Mouse (Mus musculus): ENCODE results near the gene Tap2.
A peak's percentile ranks its signal among the peaks of the same experiment; 100 is the strongest.
"Not testable (repeated sequence)": the region's sequence is repeated elsewhere in the genome, so short reads cannot be mapped to it uniquely, and the experiment has no call there.

Tap2 gene

DNA sequence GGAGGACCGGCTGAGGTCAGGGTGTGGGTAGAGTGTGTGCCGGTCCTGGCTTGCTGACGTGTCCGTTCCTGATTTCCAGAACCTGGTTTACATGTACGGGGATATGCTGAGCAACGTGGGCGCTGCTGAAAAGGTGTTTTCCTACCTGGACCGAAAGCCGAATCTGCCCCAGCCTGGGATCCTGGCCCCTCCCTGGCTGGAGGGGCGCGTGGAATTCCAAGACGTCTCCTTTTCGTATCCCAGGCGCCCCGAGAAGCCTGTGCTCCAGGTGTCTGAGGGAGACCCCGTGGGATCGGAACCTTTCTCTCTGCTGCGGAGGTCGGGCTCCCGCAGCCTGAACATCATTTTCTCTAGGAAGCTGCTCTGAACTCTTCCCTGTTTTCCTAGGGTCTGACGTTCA is 10.6 kb downstream of the Tap2 start:
- DNase-seq (ENCODE audit: low spot score in 2 of 2), result no peak

DNA sequence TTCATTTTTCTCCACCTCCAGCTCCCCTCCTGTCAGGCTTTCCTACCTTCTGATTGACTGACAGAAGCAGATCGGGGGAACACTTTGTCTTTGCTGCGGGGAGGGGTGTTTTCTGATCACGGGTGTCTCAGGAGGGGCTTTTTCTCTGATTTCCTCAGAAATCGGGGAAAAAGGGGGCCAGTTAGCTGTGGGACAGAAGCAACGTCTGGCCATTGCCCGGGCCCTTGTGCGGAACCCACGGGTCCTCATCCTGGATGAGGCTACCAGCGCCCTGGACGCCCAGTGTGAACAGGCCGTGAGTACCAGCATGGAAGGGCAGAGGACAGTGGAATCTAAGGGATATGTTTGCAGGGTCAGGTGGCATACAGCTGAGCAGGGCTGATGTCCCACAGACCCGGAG is 11.8 kb downstream of the Tap2 start:
- DNase-seq (ENCODE audit: low spot score in 2 of 2), result no peak

DNA sequence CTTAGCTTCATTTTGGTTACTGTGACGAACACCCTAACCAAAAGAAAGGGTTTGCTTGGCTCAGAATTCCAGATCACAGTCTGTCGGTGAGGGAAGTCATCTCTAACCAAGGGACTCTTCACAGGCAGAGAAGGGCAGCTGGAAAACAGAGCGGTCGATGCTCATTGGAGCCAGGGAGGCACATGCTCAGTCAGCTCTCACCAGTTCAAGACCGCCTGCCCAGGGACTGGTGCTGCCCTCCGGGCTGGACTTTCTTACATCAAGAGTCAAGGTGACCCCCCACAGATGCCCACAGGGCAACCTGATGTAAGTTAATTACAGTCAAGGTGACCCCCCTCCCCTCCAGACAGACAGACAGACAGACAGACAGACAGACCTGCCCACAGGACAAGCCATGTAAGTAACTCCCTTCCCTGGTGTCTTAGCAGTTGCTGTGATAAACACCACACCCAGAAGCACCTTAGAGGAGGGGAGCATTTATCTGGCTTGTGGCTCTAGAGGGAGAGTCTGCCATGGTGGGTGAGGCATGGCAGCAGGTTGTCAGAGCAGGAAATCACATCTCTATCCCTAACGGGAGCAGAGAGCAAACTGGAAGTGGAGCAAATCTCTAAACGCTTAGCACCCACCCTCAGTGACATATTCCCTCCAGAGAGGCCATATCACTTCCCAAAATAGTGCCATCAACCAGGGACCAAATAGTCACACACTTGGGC is 14.0 kb downstream of the Tap2 start:
- no peak for DNase-seq (ENCODE audit: low spot score in 2 of 2)

DNA sequence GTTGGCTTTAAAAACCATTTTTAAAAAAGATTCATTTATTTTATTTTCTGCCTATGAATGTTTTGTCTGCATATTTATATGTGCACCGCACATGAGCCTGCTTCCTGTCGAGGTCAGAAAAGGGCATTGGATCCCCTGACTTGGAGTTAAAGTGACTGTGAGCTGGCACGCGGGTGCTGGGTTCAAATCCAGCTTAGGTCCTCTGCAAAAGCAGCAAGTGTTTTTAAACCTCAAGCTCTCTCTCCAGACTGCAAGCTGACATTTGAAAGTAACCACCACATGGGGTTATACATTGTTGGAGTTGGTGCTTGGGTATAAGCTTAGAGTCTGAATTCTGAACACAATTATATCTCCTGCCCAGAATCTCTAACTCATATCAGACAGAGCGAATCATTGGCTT is 14.7 kb downstream of the Tap2 start:
- DNase-seq (ENCODE audit: low spot score in 2 of 2), result no peak

DNA sequence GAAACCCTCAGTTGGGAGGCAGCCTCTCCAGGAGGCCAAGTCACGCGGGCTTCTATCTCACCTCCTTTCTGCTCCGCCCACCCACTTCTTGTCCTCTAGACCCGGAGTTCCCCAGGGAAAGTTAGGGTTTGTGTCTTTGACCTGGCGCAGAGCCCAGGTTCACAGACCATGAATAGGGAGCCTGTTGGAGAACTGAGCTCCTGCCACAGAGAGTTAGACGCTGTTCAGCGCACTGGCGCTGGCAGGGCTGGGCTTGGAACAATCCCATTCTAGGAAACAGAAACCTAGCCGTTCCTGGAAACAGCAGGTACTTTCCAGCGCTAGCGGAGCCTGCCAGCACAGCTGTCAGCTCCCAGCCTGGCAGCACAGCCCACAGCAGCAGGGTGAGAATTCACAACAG is 15.3 kb downstream of the Tap2 start:
- peak in 1 of 2 experiments; percentile 71 for DNase-seq (ENCODE audit: low spot score in 2 of 2)

DNA sequence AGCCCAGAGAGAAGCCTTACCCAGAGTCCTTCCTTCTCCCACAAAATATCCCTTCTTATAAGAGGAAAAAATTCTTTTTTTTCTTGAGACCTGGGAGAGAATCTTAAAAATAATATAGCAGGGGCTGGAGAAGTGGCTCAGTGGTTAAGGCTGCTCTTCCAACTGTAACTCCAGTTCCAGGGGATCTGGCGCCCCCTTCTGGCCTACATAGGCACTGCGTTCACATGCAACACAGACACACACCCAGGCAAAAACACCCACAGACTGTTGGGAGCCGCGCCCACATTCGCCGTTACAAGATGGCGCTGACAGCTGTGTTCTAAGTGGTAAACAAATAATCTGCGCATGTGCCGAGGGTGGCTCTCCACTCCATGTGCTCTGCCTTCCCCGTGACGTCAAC is 15.8 kb downstream of the Tap2 start:
- DNase-seq (ENCODE audit: low spot score in 2 of 2), result peak in 1 of 2 experiments; percentile 44

DNA sequence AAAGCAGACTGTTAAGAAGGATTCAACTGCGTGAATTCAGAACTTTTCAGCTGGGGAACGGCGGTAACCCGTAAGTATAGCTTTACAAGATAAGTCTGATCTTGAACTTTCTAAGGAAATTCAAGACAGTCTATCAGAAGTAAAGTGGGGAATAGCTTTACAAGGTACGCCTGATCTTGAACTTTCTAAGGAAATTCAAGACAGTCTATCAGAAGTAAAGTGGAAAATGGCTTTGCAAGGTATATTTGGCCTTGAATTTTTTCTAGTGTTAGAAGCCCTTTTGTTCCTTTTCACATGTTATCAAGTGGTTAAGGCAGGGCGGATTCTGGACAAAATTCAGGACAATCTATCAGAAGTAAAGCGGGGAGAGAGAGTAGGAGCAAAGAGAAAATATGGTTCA is 16.5 kb downstream of the Tap2 start:
- not testable (repeated sequence) for DNase-seq (ENCODE audit: low spot score in 2 of 2)

DNA sequence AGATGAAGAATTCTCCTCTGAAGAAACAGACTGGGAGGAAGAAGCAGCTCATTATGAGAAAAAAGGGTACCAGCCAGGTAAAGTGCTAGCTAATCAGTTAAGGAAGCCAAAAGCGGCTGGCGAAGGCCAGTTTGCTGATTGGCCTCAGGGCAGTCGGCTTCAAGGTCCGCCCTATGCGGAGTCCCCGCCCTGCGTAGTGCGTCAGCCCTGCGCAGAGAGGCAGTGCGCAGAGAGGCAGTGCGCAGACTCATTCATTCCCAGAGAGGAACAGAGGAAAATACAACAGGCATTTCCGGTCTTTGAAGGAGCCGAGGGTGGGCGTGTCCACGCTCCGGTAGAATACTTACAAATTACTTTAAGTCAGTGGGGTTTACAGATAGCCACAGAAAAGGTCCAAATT is 17.1 kb downstream of the Tap2 start:
- not testable (repeated sequence) for DNase-seq (ENCODE audit: low spot score in 2 of 2)

DNA sequence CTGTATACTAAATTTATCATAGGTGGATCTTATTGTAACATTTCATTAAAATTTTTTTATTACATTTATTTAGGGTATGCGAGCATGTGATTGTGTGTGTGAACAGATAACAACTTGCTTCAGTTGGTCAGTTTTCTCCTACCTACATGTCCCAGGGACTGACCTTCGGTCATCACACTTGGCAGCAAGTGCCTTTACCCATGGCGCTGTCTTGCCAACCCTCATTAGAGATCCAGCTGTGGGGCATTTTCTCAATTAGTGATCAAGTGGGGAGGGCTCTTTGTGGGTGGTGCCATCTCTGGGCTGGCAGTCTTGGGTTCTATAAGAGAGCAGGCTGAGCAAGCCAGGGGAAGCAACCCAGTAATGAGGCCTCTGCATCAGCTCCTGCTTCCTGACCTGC is 21.5 kb downstream of the Tap2 start:
- no peak for DNase-seq (ENCODE audit: low spot score in 2 of 2)

DNA sequence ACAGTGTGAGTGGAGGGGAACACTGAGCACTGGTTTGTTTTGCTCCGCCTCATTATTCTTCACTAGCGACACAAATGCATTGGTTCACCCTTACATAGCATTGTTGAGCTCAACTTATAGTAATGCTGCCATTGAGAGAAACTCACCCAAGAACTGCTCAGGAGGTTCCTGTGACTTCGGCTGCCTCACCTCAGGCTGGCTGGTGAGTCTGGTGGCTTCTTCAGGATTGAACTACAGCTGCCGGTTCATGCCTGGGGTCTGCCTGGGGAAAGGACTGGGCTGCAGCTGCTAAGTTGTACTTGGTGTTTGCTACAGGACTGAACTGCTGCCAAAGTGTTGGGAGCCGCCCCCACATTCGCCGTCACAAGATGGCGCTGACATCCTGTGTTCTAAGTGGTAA is 22.1 kb downstream of the Tap2 start:
- DNase-seq (ENCODE audit: low spot score in 2 of 2), result no peak

DNA sequence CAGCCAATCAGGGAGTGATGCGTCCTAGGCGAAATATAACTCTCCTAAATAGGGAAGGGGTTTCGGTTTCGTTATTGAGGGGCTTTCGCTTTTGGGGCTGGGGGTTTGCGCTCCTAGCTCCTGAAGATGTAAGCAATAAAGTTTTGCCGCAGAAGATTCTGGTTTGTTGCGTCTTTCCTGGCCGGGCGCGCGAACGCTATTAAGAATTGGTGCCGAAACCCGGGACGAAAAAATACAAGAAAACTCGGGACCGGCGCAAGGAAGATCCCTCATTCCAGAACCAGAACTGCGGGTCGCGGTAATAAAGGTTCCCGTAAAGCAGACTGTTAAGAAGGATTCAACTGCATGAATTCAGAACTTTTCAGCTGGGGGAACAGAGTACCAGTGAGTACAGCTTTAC is 22.6 kb downstream of the Tap2 start:
- DNase-seq (ENCODE audit: low spot score in 2 of 2), result not testable (repeated sequence)

DNA sequence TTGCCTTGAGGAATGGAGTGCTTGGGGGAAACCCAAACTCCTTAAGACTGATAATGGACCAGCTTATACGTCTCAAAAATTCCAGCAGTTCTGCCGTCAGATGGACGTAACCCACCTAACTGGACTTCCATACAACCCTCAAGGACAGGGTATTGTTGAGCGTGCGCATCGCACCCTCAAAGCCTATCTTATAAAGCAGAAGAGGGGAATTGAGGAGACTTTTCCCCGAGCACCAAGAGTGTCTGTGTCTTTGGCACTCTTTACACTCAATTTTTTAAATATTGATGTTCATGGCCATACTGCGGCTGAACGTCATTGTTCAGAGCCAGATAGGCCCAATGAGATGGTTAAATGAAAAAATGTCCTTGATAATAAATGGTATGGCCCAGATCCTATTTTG is 27.6 kb downstream of the Tap2 start:
- not testable (repeated sequence) for DNase-seq (ENCODE audit: low spot score in 2 of 2)

DNA sequence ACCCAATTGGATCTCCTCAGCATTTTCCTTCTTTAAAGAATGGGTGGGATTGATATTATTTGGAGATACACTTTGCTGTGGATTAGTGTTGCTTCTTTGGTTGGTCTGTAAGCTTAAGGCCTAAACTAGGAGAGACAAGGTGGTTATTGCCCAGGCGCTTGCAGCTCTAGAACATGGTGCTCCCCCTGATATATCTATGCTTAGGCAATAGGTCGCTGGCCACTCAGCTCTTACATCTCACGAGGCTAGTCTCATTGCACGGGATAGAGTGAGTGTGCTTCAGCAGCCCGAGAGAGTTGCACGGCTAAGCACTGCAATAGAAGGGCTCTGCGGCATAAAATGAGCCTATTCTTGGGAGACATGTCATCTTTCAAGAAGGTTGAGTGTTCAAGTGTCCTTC is 28.7 kb downstream of the Tap2 start:
- DNase-seq (ENCODE audit: low spot score in 2 of 2), result not testable (repeated sequence)

DNA sequence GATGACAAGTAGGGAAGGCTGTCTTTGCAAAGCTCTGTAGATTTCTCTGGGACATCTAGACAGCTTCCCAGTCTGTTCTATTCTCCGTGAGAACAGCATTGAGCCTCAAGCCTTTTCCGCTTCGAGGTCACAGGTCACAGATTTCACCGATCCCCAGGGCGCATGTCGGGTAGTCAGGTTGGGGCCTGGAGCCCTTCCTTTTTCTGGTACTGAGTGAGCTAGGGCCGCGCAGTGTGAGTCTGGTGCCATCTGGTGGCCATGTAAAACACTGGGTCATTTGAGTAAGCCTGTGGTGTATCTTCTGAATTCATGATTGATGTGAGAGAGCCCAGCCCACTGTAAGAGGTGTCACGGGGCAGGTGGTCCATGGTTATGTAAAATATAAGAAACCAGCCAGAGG is 31.6 kb downstream of the Tap2 start:
- DNase-seq (ENCODE audit: low spot score in 2 of 2), result peak; percentile 55 to 77

DNA sequence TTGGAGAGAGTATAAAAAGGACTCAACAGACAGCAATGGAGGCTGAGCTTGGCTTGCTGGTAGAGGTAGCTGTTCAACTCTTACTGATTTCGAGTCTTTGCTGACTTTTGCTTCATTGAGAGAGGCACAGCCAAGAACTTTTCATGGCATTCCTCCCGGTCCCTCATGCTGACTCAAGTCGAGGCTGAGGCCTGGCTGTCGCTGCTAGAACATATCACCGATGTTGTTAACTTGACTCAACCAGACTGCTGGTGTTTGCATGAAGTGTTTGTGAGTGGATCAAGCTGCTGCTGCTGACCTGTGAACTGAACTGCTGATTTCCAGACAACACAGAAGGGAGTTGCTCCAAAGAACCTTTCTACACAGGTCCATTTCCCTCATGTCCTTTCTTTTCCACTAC is 33.4 kb downstream of the Tap2 start:
- DNase-seq (ENCODE audit: low spot score in 2 of 2), result no peak

DNA sequence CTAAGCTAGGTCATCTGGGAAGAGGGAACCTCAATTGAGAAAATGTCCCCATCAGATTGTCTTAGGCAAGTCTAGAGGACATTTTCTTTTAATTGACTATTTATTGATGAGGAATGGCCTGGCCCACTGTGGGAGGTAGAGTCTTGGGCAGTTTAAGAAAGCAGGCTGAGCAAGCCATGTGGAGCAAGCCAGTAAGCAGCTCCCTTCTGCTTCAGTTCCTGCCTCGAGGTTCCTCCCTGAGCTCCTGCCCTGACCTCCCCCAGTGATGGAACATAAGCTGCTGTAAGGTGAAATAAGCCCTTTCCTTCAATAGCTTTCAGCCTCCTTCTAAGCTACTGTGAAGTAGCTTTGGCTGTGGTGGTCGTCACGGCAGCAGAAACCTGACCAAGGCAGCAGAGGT is 34.4 kb downstream of the Tap2 start:
- DNase-seq (ENCODE audit: low spot score in 2 of 2), result no peak

DNA sequence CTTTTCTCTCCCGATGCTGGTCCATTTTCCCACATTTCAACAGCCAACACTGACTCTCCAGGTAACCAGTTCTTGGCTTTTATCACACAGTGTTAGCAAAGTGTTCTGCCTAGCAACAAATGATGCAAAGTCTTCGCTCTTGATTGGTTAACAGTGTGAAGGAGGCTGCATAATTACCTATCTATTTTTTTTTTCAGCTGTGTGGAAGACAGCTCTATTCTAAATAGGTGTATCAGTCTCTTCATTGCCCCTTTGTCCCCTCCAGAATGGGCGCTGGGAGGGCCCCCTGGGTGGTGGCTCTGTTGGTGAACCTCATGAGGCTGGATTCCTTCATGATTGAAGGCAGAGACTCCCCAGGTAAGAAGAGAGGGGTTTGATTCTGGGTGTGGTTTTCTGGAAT is 35.4 kb downstream of the Tap2 start, which contains the start of gene H2-Ob:
H2-Ob (plus strand) TSS at position 198 of the 400 bp plus-strand sequence.
- DNase-seq (ENCODE audit: low spot score in 2 of 2), result no peak

DNA sequence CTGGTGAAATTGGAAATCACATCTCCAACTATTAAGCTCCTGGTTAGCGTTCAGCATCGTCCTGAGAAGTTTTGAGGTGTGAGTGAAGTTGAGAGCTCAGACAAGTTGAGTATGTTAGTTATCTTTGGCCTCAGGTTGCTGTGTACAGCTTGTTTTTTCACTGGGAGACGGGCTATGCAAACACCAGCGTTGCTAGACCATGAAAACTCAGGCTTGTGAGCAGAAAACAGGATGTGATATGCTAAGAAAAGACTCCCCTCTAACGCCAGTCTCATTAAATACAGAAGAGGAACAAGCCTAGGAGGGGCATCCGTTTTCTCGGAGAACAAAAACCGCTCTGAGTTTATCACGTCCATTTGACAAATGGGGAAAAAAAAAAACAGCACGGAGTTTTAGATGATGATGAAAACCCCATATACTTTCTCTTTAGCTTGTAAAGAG is 36.3 kb downstream of the Tap2 start:
- no peak for DNase-seq (ENCODE audit: low spot score in 2 of 2)

DNA sequence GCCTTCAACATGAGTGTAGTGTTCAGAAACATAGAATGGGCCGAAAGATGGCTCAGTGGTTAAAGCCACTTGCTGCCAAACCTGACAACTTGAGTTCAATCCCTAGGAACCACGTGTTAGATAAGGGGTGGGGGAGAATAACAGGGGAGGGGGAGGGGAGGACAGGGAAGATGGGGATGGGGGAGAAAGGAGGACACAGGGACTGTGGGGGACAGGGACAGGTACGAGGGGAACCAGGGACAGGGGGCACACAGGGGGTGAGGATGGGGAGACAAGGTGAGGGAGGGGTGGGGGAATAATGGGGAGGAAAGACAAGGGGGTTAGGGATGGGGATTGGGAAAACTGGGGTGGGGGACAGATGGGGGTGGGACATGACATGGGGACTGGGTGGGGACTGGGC is 37.0 kb downstream of the Tap2 start:
- DNase-seq (ENCODE audit: low spot score in 2 of 2), result no peak

DNA sequence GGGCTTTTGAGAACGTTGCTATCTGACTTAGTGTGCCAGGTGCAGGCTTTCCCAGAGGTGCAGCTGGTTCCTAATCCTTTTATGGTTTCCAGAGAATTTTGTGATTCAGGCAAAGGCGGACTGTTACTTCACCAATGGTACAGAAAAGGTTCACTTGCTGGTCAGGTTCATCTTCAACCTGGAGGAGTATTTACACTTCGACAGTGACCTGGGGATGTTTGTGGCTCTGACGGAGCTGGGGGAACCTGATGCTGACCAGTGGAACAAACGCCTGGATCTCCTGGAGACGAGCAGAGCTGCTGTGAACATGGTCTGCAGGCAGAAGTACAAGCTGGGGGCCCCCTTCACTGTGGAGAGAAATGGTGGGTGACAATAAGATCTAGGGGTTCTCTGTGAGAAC is 37.6 kb downstream of the Tap2 start:
- DNase-seq (ENCODE audit: low spot score in 2 of 2), result no peak

DNA sequence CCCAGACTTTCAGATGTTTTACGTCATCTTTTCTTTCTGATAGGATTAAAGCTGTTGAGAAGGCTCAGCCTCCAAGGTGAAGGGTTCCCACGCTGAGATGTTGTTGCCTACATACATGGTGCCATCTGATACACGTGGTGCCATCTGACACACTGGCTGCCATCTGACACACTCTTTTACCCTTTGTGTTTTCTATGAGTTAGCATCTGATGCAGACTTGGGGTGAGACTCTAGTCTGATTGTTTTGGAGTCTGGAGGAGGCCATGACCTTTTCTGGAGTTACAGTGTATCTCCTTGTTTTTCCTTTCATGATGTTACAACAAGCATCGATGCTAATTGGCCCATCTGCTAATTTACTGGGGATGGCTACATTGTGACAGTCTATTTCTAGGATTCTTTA is 41.3 kb downstream of the Tap2 start:
- DNase-seq (ENCODE audit: low spot score in 2 of 2), result no peak

DNA sequence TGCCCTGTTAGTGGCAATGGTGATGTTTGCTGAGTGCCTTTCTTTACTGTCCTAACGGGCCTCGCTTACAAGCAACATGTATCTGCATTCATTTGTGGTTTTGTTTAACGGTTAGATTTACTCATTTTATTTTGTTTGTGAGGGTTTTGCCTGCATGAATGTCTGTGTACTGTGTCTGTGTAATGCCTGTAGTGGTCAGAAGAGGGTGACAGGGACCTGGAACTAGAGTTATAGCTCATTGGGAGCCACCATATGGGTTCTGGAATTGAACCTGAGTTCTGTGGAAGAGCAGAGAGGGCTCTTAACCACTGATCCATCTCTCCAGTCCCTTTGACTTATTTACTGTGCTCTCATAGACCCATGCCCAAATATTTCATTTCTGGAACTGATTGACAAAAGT is 43.7 kb downstream of the Tap2 start:
- no peak for DNase-seq (ENCODE audit: low spot score in 2 of 2)

DNA sequence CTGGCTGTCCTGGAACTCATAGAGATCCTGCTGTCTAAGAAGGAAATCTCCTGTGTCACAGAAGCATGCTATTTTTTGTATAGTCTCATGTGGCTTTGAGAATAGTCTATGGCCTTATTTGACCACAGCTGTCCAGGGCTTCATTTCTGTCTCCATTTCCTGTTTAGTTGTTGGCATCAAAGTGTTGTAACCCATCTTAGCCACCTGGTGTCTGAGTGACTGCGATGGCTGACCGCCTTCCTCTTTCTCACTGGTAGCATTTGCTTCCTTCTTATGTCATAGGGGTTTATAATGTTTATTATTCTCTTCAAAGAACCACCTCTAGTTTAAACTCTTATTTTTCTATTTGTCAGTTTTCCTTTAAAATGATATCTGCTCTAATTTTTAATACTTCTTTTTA is 45.4 kb downstream of the Tap2 start:
- no peak for DNase-seq (ENCODE audit: low spot score in 2 of 2)

DNA sequence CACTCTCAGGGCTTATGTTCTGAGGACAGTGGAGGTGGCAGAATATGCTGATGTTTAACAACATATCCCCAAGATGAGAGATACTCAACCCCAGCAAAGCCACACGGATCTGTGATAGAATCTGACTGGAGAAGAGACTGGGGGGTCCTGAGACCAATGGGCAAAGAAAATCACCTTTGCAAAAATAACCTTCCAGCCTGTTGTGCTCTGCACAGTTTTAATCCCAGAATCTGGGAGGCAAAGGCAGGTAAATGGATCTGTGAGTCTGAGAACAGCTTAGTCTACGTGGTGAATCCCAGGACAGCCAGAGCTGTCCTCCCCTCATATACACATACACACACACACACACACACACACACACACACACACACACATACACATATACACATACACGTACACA is 46.0 kb downstream of the Tap2 start:
- no peak for DNase-seq (ENCODE audit: low spot score in 2 of 2)
